Mouse (Mus musculus) brain, adult 2 months (tissue): ENCODE measurements at regions not wholly inside any gene's neighbourhood (a gene's known extent, or its start where the extent isn't known, plus 50 kb on each side); places are given as distances from the start of the nearest gene placed in this dataset.
A peak's percentile ranks its signal among the peaks of the same experiment; 100 is the strongest.

ENCODE experiments used
- DNase-seq: peaks from one replicate; pipeline ENCODE4 v3.0.0; 2011; ENCODE audit warnings: low read depth, low spot score

- no peak for DNase-seq
Observed at GRCm38 (mm10) chr1:67789371-67789770, 666.5 kb downstream of the Cps1 start.

GRCm38 (mm10) chr1:67795066-67795465, 672.2 kb downstream of the Cps1 start:
- peak; percentile 64 for DNase-seq

- DNase-seq: no peak
Observed at GRCm38 (mm10) chr1:67795478-67795877, 672.7 kb downstream of the Cps1 start.

- DNase-seq: no peak
Observed at GRCm38 (mm10) chr1:67803292-67803691, 680.5 kb downstream of the Cps1 start.

GRCm38 (mm10) chr1:67820092-67820491, 697.3 kb downstream of the Cps1 start:
- no peak for DNase-seq

- DNase-seq: peak; percentile 23
Observed at GRCm38 (mm10) chr1:67848006-67848405, 725.2 kb downstream of the Cps1 start.

- DNase-seq: no peak
Observed at GRCm38 (mm10) chr1:67893510-67893909, 770.7 kb downstream of the Cps1 start.

GRCm38 (mm10) chr1:67894749-67895293, 772.0 kb downstream of the Cps1 start:
- no peak for DNase-seq

GRCm38 (mm10) chr1:67935762-67936500, 813.1 kb downstream of the Cps1 start:
- peak; percentile 1 for DNase-seq

GRCm38 (mm10) chr1:67981386-67981785, 858.6 kb downstream of the Cps1 start:
- no peak for DNase-seq
